Mouse (Mus musculus) heart, adult 2 months (tissue): ENCODE results near the gene Hcrtr1. TPM values are rescaled to one million over a fixed set of nuclear protein-coding genes. Genes with fewer than 3 reads are reported as not detected.

Experiments used
- DNase-seq, 2 experiments: peaks; one replicate each; pipeline ENCODE4 v3.0.0; 2021
- H3K27ac ChIP-seq: fragments of 200-600 bp; 2 replicates; pipeline ENCODE4 v1.8.1; 2022
- H3K27me3 ChIP-seq: fragments of 200-500 bp; 2 replicates; pipeline ENCODE4 v1.6.1; 2012; ENCODE audit warnings: mild to moderate bottlenecking, low read length, inconsistent platforms, mixed read lengths; ENCODE audit not compliant: control insufficient read depth, insufficient read depth
- H3K36me3 ChIP-seq: fragments of 200-500 bp; 2 replicates; pipeline ENCODE4 v1.6.1; 2012; ENCODE audit warnings: low read length, inconsistent platforms; ENCODE audit not compliant: control insufficient read depth, insufficient read depth
- H3K4me1 ChIP-seq: fragments of 200-500 bp; 2 replicates; pipeline ENCODE4 v1.6.1; 2011; ENCODE audit warnings: low read length; ENCODE audit not compliant: control insufficient read depth, insufficient read depth
- H3K4me3 ChIP-seq: fragments of 200-600 bp; 2 replicates; pipeline ENCODE4 v1.8.1; 2022
- H3K79me2 ChIP-seq: fragments of 200-500 bp; replicated peaks from 2 replicates; pipeline ENCODE4 v1.6.1; 2012; ENCODE audit warnings: mild to moderate bottlenecking, inconsistent platforms, low read length, moderate library complexity, mixed read lengths; ENCODE audit not compliant: control insufficient read depth, insufficient read depth
- H3K9ac ChIP-seq: fragments of 200-500 bp; 2 replicates; pipeline ENCODE4 v1.6.1; 2012; ENCODE audit warnings: low read depth, mild to moderate bottlenecking, control low read depth, inconsistent platforms, low read length, mixed read lengths
- CTCF ChIP-seq: fragments of 200-600 bp; IDR thresholded peaks from 2 replicates; pipeline ENCODE4 v1.8.1; 2022; ENCODE audit warnings: antibody characterized with exemption, mild to moderate bottlenecking, moderate library complexity
- EP300 ChIP-seq: fragments of 200-500 bp; IDR thresholded peaks from 2 replicates; pipeline ENCODE4 v1.6.1; 2011; ENCODE audit warnings: low read depth, low read length, control low read depth; ENCODE audit not compliant: insufficient read depth
- POLR2A ChIP-seq: fragments of 200-500 bp; IDR thresholded peaks from 2 replicates; pipeline ENCODE4 v1.6.1; 2011; ENCODE audit warnings: mild to moderate bottlenecking, low read depth, low read length, control low read depth; ENCODE audit not compliant: insufficient read depth
- WGBS: fragments of 180-500 bp; shearing (Covaris S2); methylation state at CpG from one replicate; pipeline ENCODE4 v1.1.7; 2018; 5-methylcytosine and 5-hydroxymethylcytosine counted together
- intact Hi-C: fragments of 180-260 bp; cut with DNase I; formaldehyde crosslinking; loops from one replicate; pipeline ENCODE4 v1.15.1; 2025
- polyA plus RNA-seq: library from polyadenylated mRNA; depleted of rRNA; stranded (reverse); fragments of >200 nt; gene quantifications from 2 replicates; pipeline ENCODE4 v1.2.3, GENCODE M21; 2012
- total RNA-seq, 2 experiments: library from RNA; stranded (reverse); gene quantifications; 2 replicates each; pipeline ENCODE4 v1.2.3; 2021

Gene Hcrtr1
- total and polyA plus RNA-seq, 3 experiments = 0.27 TPM; not detected in 2

- no peak for DNase-seq
Observed at GRCm38 (mm10) chr4:130154250-130154649, 15.1 kb upstream of the Hcrtr1 start.

GRCm38 (mm10) chr4:130148405-130148804, 9.2 kb upstream of the Hcrtr1 start:
- Histone ChIP-seq H3K36me3 (no peaks in the 10 kb centered on the region), H3K79me2 (no peaks in the 10 kb centered on the region), H3K9ac (no peak overlapping the region), H3K27me3 (no peaks in the 10 kb centered on the region), H3K4me1 (no peaks in the 10 kb centered on the region), H3K27ac (no peak overlapping the region), H3K4me3 (no peak overlapping the region)
- TF ChIP-seq POLR2A = no peak
- no peak for TF ChIP-seq CTCF
- TF ChIP-seq EP300 = no peak
- 54% methylated on average over 10 of the region's 10 CpGs for WGBS
- no peak for DNase-seq
- intact Hi-C loops = no loop called here

More at GRCm38 (mm10) chr4:130154250-130154649, 15.1 kb upstream of the Hcrtr1 start:
- Histone ChIP-seq H3K36me3 (no peaks in the 10 kb centered on the region), H3K27me3 (no peaks in the 10 kb centered on the region), H3K9ac (no peak overlapping the region), H3K27ac (no peak overlapping the region), H3K4me1 (peaks cover 2% of the 10 kb centered on the region; the same call in 1 of the 2 replicates), H3K79me2 (no peaks in the 10 kb centered on the region), H3K4me3 (no peak overlapping the region)
- intact Hi-C loops = loop anchor here (2.0 kb wide), 1 partner anchor 15 kb away; the partner anchor contains the start of gene Hcrtr1
- TF ChIP-seq CTCF = no peak
- no peak for TF ChIP-seq EP300
- TF ChIP-seq POLR2A = no peak
- WGBS = 83% methylated on average over 3 of the region's 3 CpGs

GRCm38 (mm10) chr4:130141786-130142185, 2.6 kb upstream of the Hcrtr1 start:
- H3K79me2 ChIP-seq = no peaks in the 10 kb centered on the region
- H3K27me3 ChIP-seq = peaks cover 6% of the 10 kb centered on the region
- no peak overlapping the region for H3K27ac ChIP-seq
- DNase-seq = no peak
- H3K4me1 ChIP-seq = no peaks in the 10 kb centered on the region; the same call in 1 of the 2 replicates
- no peak overlapping the region for H3K9ac ChIP-seq
- TF ChIP-seq EP300 (no peak), CTCF (no peak), POLR2A (no peak)
- WGBS = 55% methylated on average over 3 of the region's 3 CpGs
- intact Hi-C loops = no loop called here
- H3K4me3 ChIP-seq = no peak overlapping the region
- no peaks in the 10 kb centered on the region for H3K36me3 ChIP-seq

DNA sequence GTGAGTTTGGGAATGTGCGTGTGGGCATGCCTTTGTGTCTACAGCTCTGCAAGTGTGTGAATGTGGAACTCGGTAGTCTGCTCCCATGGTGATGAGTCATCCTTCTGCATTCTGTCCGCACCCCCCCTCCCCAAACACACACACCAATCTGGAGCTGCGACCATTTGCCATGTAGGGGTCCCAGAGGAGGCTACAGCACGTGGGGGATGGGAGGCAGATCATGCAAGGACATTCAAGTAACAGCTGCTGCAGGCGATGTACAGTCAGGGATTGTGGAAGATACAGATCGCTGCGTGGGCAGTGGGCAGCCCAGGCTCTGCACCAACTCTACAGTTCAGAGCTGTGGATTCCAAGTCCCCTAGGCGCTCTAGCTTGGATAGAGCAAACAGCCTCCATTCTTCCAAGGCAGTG, 1.8 kb upstream of the Hcrtr1 start:
- TF ChIP-seq POLR2A (no peak), EP300 (no peak), CTCF (no peak)
- no peaks in the 10 kb centered on the region for H3K36me3 ChIP-seq
- no peak overlapping the region for H3K4me3 ChIP-seq
- no peaks in the 10 kb centered on the region for H3K79me2 ChIP-seq
- intact Hi-C loops = no loop called here
- H3K4me1 ChIP-seq = no peaks in the 10 kb centered on the region; the same call in 1 of the 2 replicates
- H3K27ac ChIP-seq = no peak overlapping the region
- no peak for DNase-seq
- H3K9ac ChIP-seq = no peak overlapping the region
- peaks cover 6% of the 10 kb centered on the region for H3K27me3 ChIP-seq
- WGBS = 50% methylated on average over 9 of the region's 9 CpGs

GRCm38 (mm10) chr4:130138441-130139213, 532 bp downstream of the Hcrtr1 start:
- TF ChIP-seq POLR2A = no peak
- TF ChIP-seq EP300 = 0 out of 2 replicates have a peak, but pooled peaks have one; percentile 38
- TF ChIP-seq CTCF = peak; percentile 99; the same call in 1 of the 2 replicates
- H3K27me3 ChIP-seq = peaks cover 6% of the 10 kb centered on the region
- intact Hi-C loops = loop anchor here (1.0 to 5.0 kb wide), 4 partner anchors 16 to 109 kb away; no protein-coding TSS in a partner anchor

DNA sequence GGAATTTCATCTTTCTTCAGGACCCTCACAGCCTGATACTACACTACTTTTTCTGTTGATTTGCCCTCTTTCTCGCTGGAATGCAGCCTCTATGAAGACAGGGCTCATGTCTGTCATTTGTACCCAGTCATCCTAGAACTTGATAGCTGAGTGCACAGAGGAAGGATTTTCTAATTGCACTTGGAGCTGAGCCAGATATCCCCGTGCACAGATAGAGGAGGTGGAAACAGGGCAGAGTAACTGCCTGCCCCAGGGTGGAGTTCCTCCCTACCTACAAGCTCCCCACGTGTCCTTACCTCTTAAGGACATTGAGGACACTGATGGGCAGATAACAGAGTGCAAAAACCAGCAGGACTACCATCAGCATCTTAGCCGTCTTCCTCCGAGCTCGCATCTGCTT, 5.8 kb downstream of the Hcrtr1 start:
- Histone ChIP-seq H3K4me3 (no peak overlapping the region), H3K27ac (no peak overlapping the region), H3K79me2 (no peaks in the 10 kb centered on the region), H3K9ac (no peak overlapping the region), H3K36me3 (no peaks in the 10 kb centered on the region), H3K4me1 (no peaks in the 10 kb centered on the region; the same call in 1 of the 2 replicates), H3K27me3 (no peaks in the 10 kb centered on the region)
- WGBS = 53% methylated on average over 6 of the region's 6 CpGs
- DNase-seq = no peak
- intact Hi-C loops = no loop called here
- TF ChIP-seq POLR2A (no peak), EP300 (no peak), CTCF (no peak)

More at GRCm38 (mm10) chr4:130138441-130139213, 532 bp downstream of the Hcrtr1 start:
- H3K79me2 ChIP-seq = no peaks in the 10 kb centered on the region
- H3K9ac ChIP-seq = peak overlapping the region; percentile 28
- no peaks in the 10 kb centered on the region; the same call in 1 of the 2 replicates for H3K4me1 ChIP-seq
- H3K4me3 ChIP-seq = peak overlapping the region; percentile 32
- no peaks in the 10 kb centered on the region for H3K36me3 ChIP-seq
- DNase-seq = peak; percentile 66 to 87
- H3K27ac ChIP-seq = no peak overlapping the region
- WGBS = under 1% methylated on average over 55 of the region's 57 CpGs
